Mouse (Mus musculus) CH12.LX (cell line): ENCODE measurements at regions not wholly inside any gene's neighbourhood (a gene's known extent, or its start where the extent isn't known, plus 50 kb on each side); places are given as distances from the start of the nearest gene placed in this dataset.

Experiments used
- BHLHE40 ChIP-seq: IDR thresholded peaks from 2 replicates; pipeline ENCODE4 v1.6.1; 2011; ENCODE audit warnings: mild to moderate bottlenecking, low read depth, low read length, improper control_type of control experiment
- CHD2 ChIP-seq: IDR thresholded peaks from 2 replicates; pipeline ENCODE4 v1.6.1; 2011; ENCODE audit warnings: low read length, improper control_type of control experiment
- CTCF ChIP-seq, 2 experiments: IDR thresholded peaks in 1 of 2; conservative IDR thresholded peaks in 1 of 2; 2 replicates each; pipeline ENCODE4 v1.5.1; 2011 to 2012; ENCODE audit warnings: low read depth in 2 of 2, low read length in 2 of 2, improper control_type of control experiment in 1 of 2, inconsistent platforms in 1 of 2, mild to moderate bottlenecking in 1 of 2, moderate library complexity in 1 of 2
- POLR2A ChIP-seq: IDR thresholded peaks from 2 replicates; pipeline ENCODE4 v1.6.1; 2011; ENCODE audit warnings: low read depth, mild to moderate bottlenecking, improper control_type of control experiment, low read length
- POLR2AphosphoS2 ChIP-seq: IDR thresholded peaks from 2 replicates; pipeline ENCODE4 v1.6.1; 2011; ENCODE audit warnings: low read depth, low read length, improper control_type of control experiment
- RAD21 ChIP-seq: IDR thresholded peaks from 2 replicates; pipeline ENCODE4 v1.6.1; 2011; ENCODE audit warnings: low read depth, mild to moderate bottlenecking, low read length, improper control_type of control experiment, moderate library complexity

- TF ChIP-seq CHD2 (no peak), CTCF (conservative IDR thresholded peaks at IDR 0.05 in 1 of 2, IDR thresholded peaks at IDR 0.05 in 1 of 2; ENCODE audit: low read depth in 2 of 2, low read length in 2 of 2) (no peak), POLR2A (no peak), POLR2AphosphoS2 (no peak), RAD21 (no peak), BHLHE40 (no peak)
Measured at GRCm38 (mm10) chr19:15469541-15469940, 477.6 kb downstream of the Psat1 start.
